Mouse (Mus musculus): ENCODE measurements around the gene St7l. TPM values are rescaled to one million over a fixed set of nuclear protein-coding genes. Genes with fewer than 3 reads are reported as not detected.

The St7l gene
- polyA plus RNA-seq, 1 experiment: 4.5 TPM

DNA sequence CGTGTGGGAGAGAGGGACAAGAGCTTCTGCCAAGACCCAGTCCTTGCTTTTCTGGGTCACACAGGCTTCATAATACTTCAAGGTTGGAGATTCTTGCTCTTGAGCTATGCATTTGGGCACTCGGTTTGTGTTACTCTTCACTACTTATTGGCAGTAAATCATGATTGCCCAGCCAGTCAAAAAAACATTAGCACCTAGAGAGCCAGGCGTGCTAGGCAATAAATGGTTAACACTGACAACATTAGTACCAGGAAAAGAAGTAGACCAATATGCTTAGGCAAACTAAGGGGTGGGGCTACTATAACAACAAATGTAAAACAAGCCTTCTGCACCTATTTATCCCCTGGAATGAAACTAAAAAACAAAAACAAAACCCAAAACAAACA is 45.1 kb upstream of the St7l start:
- Histone ChIP-seq H3K27me3 (ENCODE audit: control insufficient read depth, insufficient read depth, low read length) (no peaks in the 10 kb centered on the region), H3K36me3 (ENCODE audit: control insufficient read depth, insufficient read depth, low read length) (peaks cover 7% of the 10 kb centered on the region; the same call in 1 of the 2 replicates), H3K4me3 (ENCODE audit: extremely low read depth, insufficient read depth, insufficient read length) (peak overlapping the region; percentile 93; the same call in 1 of the 2 replicates), H3K4me1 (ENCODE audit: control insufficient read depth, insufficient read depth, insufficient read length) (no peaks in the 10 kb centered on the region; the same call in 1 of the 2 replicates), H3K27ac (ENCODE audit: insufficient read depth, low read length) (no peak overlapping the region)
- 9% methylated on average over 3 of the region's 3 CpGs for WGBS
- TF ChIP-seq CTCF (IDR thresholded peaks at IDR 0.05; ENCODE audit: extremely low read depth, insufficient read depth, insufficient read length, insufficient replicate concordance): no peak
- TF ChIP-seq POLR2A (IDR thresholded peaks at IDR 0.05; ENCODE audit: low read depth, low read length): no peak
- DNase-seq (ENCODE audit: low read depth in 1 of 2, low spot score in 2 of 2): no peak

DNA sequence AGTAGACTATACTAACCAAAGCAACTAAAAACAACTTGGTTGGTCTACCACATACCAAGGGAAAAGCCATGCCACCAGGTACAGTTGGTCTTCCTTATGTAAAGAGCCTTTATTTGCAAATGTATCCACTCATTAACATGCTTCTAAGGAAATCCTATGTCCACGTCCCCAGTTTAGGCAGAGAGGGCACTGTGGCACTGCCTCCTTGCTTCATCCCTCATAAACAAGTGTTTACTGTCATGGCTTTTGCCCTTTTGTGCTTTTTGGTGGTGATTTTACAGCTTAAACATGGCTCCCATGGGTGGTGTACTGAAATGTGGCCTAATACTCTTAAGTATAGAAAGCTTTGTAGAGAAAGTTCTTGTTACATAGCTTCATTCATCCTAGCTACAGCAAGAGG is 43.4 kb upstream of the St7l start:
- 85% methylated on average over 1 of the region's 1 CpGs for WGBS
- Histone ChIP-seq H3K4me1 (ENCODE audit: control insufficient read depth, insufficient read depth, insufficient read length) (no peaks in the 10 kb centered on the region; the same call in 1 of the 2 replicates), H3K27me3 (ENCODE audit: control insufficient read depth, insufficient read depth, low read length) (no peaks in the 10 kb centered on the region), H3K27ac (ENCODE audit: insufficient read depth, low read length) (no peak overlapping the region), H3K4me3 (ENCODE audit: extremely low read depth, insufficient read depth, insufficient read length) (no peak overlapping the region), H3K36me3 (ENCODE audit: control insufficient read depth, insufficient read depth, low read length) (peaks cover 9% of the 10 kb centered on the region)
- DNase-seq (ENCODE audit: low read depth in 1 of 2, low spot score in 2 of 2): no peak
- no peak for TF ChIP-seq POLR2A (IDR thresholded peaks at IDR 0.05; ENCODE audit: low read depth, low read length)
- TF ChIP-seq CTCF (IDR thresholded peaks at IDR 0.05; ENCODE audit: extremely low read depth, insufficient read depth, insufficient read length, insufficient replicate concordance): no peak

DNA sequence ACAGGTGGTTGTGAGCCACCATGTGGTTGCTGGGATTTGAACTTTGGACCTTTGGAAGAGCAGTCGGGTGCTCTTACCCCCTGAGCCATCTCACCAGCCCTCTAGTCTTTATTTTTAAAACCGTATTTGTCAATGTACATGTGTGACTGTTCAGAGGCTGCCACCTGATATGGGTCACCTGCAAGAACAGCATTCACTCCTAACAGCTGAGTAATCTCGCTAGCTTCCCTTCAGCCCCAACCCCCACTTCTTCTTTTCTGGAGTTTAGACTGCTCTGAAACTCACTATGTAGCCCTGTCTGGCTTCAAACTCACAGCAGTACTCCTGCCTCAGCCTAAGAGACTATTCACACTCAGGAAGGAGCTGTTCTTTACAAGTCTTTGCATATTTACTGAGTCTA is 41.4 kb upstream of the St7l start:
- no peak for DNase-seq (ENCODE audit: low read depth in 1 of 2, low spot score in 2 of 2)
- 84% methylated on average over 3 of the region's 3 CpGs for WGBS
- Histone ChIP-seq H3K4me1 (ENCODE audit: control insufficient read depth, insufficient read depth, insufficient read length) (no peaks in the 10 kb centered on the region; the same call in 1 of the 2 replicates), H3K27ac (ENCODE audit: insufficient read depth, low read length) (no peak overlapping the region), H3K4me3 (ENCODE audit: extremely low read depth, insufficient read depth, insufficient read length) (no peak overlapping the region), H3K36me3 (ENCODE audit: control insufficient read depth, insufficient read depth, low read length) (peaks cover 17% of the 10 kb centered on the region), H3K27me3 (ENCODE audit: control insufficient read depth, insufficient read depth, low read length) (no peaks in the 10 kb centered on the region)
- TF ChIP-seq POLR2A (IDR thresholded peaks at IDR 0.05; ENCODE audit: low read depth, low read length) (no peak), CTCF (IDR thresholded peaks at IDR 0.05; ENCODE audit: extremely low read depth, insufficient read depth, insufficient read length, insufficient replicate concordance) (no peak)

DNA sequence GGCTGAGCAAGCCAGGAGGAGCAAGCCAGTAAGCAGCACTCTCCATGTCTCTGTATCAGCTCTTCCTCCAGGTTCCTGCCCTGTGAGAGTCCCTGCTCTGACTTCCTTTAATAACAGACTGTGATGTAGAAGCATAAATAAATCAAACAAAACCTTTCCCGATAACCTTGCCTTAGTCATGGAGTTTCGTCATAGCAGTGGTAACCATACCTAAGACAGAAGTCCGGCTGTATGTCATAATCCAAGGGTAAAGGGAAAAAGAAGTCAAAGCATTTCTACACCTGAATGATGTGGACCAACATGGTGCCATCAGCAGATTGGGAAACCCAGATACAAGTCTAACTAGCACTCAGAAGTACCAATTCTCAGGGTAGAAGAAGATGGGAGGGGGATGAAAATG is 28.0 kb upstream of the St7l start:
- DNase-seq (ENCODE audit: low read depth in 1 of 2, low spot score in 2 of 2): no peak
- no peak overlapping the region for H3K27ac ChIP-seq (ENCODE audit: insufficient read depth, low read length)
- WGBS: 95% methylated on average over 3 of the region's 3 CpGs
- TF ChIP-seq POLR2A (IDR thresholded peaks at IDR 0.05; ENCODE audit: low read depth, low read length) (no peak), CTCF (IDR thresholded peaks at IDR 0.05; ENCODE audit: extremely low read depth, insufficient read depth, insufficient read length, insufficient replicate concordance) (no peak)
- peaks cover 40% of the 10 kb centered on the region for H3K36me3 ChIP-seq (ENCODE audit: control insufficient read depth, insufficient read depth, low read length)
- H3K27me3 ChIP-seq (ENCODE audit: control insufficient read depth, insufficient read depth, low read length): no peaks in the 10 kb centered on the region
- H3K4me1 ChIP-seq (ENCODE audit: control insufficient read depth, insufficient read depth, insufficient read length): no peaks in the 10 kb centered on the region
- no peak overlapping the region for H3K4me3 ChIP-seq (ENCODE audit: extremely low read depth, insufficient read depth, insufficient read length)

DNA sequence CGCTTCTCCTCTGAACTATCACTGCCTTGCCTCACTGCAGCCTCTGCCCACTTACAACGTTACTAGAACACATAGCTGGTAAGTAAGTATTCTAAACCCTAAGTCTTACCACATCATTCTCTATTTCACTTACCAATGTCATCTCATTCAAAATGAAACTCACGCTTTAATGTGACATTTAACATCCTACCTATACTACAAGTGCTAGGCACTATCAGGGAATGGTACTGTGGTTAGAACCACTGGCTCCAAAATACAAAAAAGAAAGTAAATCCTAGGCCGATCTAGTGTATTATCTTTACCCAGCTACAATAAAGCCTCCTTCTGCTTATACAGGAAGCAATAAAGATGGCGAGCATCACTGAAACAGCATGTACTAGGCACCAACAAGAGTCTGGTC is 22.8 kb upstream of the St7l start:
- no peak for TF ChIP-seq POLR2A (IDR thresholded peaks at IDR 0.05; ENCODE audit: low read depth, low read length)
- TF ChIP-seq CTCF (IDR thresholded peaks at IDR 0.05; ENCODE audit: extremely low read depth, insufficient read depth, insufficient read length, insufficient replicate concordance): no peak
- Histone ChIP-seq H3K4me1 (ENCODE audit: control insufficient read depth, insufficient read depth, insufficient read length) (no peaks in the 10 kb centered on the region), H3K27ac (ENCODE audit: insufficient read depth, low read length) (no peak overlapping the region), H3K27me3 (ENCODE audit: control insufficient read depth, insufficient read depth, low read length) (no peaks in the 10 kb centered on the region), H3K36me3 (ENCODE audit: control insufficient read depth, insufficient read depth, low read length) (peaks cover 30% of the 10 kb centered on the region), H3K4me3 (ENCODE audit: extremely low read depth, insufficient read depth, insufficient read length) (no peak overlapping the region)
- no peak for DNase-seq (ENCODE audit: low read depth in 1 of 2, low spot score in 2 of 2)
- WGBS: 90% methylated on average over 5 of the region's 5 CpGs

DNA sequence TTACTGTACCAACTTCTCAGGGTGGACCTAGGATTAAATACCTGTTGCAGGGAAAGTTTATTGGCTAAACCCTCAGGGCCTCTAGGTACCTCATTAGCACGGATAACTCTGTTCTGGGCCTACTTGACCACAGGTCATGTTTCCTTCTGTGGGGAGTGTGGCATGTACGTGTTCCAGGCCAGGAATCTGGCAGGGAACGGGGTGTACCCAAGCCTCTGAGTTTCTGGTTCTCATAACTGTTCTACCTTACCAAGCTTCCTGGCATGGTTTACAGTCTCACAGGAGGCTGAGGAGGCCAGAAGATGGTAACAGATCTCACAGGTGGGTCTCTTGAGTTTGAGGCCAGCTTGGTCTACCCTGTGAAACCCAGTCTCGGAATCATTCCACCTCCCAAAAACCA is 17.2 kb upstream of the St7l start:
- peaks cover 19% of the 10 kb centered on the region for H3K36me3 ChIP-seq (ENCODE audit: control insufficient read depth, insufficient read depth, low read length)
- H3K4me3 ChIP-seq (ENCODE audit: extremely low read depth, insufficient read depth, insufficient read length): no peak overlapping the region
- WGBS: 94% methylated on average over 4 of the region's 4 CpGs
- no peaks in the 10 kb centered on the region; the same call in 1 of the 2 replicates for H3K4me1 ChIP-seq (ENCODE audit: control insufficient read depth, insufficient read depth, insufficient read length)
- no peak overlapping the region for H3K27ac ChIP-seq (ENCODE audit: insufficient read depth, low read length)
- TF ChIP-seq POLR2A (IDR thresholded peaks at IDR 0.05; ENCODE audit: low read depth, low read length) (no peak), CTCF (IDR thresholded peaks at IDR 0.05; ENCODE audit: extremely low read depth, insufficient read depth, insufficient read length, insufficient replicate concordance) (no peak)
- no peaks in the 10 kb centered on the region for H3K27me3 ChIP-seq (ENCODE audit: control insufficient read depth, insufficient read depth, low read length)
- DNase-seq (ENCODE audit: low read depth in 1 of 2, low spot score in 2 of 2): no peak

DNA sequence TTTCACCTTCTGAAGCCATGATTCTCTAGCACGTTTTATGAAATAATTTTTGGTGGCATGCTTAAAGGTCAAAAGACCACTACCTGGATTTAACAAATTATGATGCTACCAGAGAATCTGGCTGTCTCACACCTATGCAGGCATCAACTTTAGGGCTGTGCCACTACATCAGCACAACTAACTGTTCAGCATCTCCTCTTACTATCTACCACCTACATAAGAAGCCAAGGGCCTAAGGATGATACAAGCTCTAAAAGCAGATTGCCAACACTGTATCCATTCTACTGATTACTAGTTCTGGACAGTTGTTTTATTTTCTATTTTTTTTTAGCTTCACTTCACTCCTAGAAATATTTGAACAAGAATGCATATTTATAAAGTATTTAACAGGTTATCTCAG is 9.3 kb upstream of the St7l start:
- H3K4me3 ChIP-seq (ENCODE audit: extremely low read depth, insufficient read depth, insufficient read length): no peak overlapping the region
- no peak overlapping the region for H3K27ac ChIP-seq (ENCODE audit: insufficient read depth, low read length)
- WGBS: 68% methylated on average over 1 of the region's 1 CpGs
- H3K36me3 ChIP-seq (ENCODE audit: control insufficient read depth, insufficient read depth, low read length): peaks cover 4% of the 10 kb centered on the region
- H3K27me3 ChIP-seq (ENCODE audit: control insufficient read depth, insufficient read depth, low read length): no peaks in the 10 kb centered on the region
- DNase-seq (ENCODE audit: low read depth in 1 of 2, low spot score in 2 of 2): no peak
- no peak for TF ChIP-seq CTCF (IDR thresholded peaks at IDR 0.05; ENCODE audit: extremely low read depth, insufficient read depth, insufficient read length, insufficient replicate concordance)
- TF ChIP-seq POLR2A (IDR thresholded peaks at IDR 0.05; ENCODE audit: low read depth, low read length): no peak
- H3K4me1 ChIP-seq (ENCODE audit: control insufficient read depth, insufficient read depth, insufficient read length): peaks cover 10% of the 10 kb centered on the region
